Mouse (Mus musculus) embryonic facial prominence, embryonic 12.5 days (tissue): Measurements from ENCODE around the gene Lsg1. TPM values are rescaled to one million over a fixed set of nuclear protein-coding genes. Genes with fewer than 3 reads are reported as not detected.
A peak's percentile ranks its signal among the peaks of the same experiment; 100 is the strongest.

ENCODE experiments used
- ATAC-seq: fragments of 200-750 bp; cut with Nextera tagmentation; 2 replicates; pipeline ENCODE4 v1.8.0; 2017; ENCODE audit not compliant: insufficient number of reproducible peaks, insufficient read depth, low FRiP score, low TSS enrichment
- H3K27ac ChIP-seq: fragments of 300-500 bp; sonication (generic); 2 replicates; pipeline ENCODE4 v1.5.1; 2016; ENCODE audit warnings: mild to moderate bottlenecking
- H3K27me3 ChIP-seq: fragments of 300-500 bp; sonication (generic); 2 replicates; pipeline ENCODE4 v1.6.1; 2016; ENCODE audit warnings: mild to moderate bottlenecking, moderate library complexity
- H3K36me3 ChIP-seq: fragments of 300-500 bp; sonication (generic); 2 replicates; pipeline ENCODE4 v1.6.1; 2016; ENCODE audit warnings: mild to moderate bottlenecking
- H3K4me1 ChIP-seq: fragments of 300-500 bp; sonication (generic); 2 replicates; pipeline ENCODE4 v1.6.1; 2016
- H3K4me2 ChIP-seq: fragments of 300-500 bp; sonication (generic); replicated peaks from 2 replicates; pipeline ENCODE4 v1.6.1; 2016; ENCODE audit warnings: mild to moderate bottlenecking, moderate library complexity
- H3K4me3 ChIP-seq: fragments of 300-500 bp; sonication (generic); 2 replicates; pipeline ENCODE4 v1.5.1; 2016; ENCODE audit warnings: mild to moderate bottlenecking
- H3K9ac ChIP-seq: fragments of 300-500 bp; sonication (generic); 2 replicates; pipeline ENCODE4 v1.6.1; 2016; ENCODE audit warnings: mild to moderate bottlenecking, moderate library complexity
- H3K9me3 ChIP-seq: fragments of 300-500 bp; sonication (generic); 2 replicates; pipeline ENCODE4 v1.6.1; 2016; ENCODE audit warnings: mild to moderate bottlenecking, moderate library complexity
- WGBS: fragments of 180-500 bp; shearing (Covaris S2); methylation state at CpG from one replicate; pipeline ENCODE4 v1.1.7; 2016; 5-methylcytosine and 5-hydroxymethylcytosine counted together
- polyA plus RNA-seq: library from polyadenylated mRNA; unstranded; fragments of >200 nt; fragmentation: Nextera tagmentation; extraction: Ambion mirVana; gene quantifications from 2 replicates; pipeline ENCODE4 v1.2.1, GENCODE M21; 2016

The Lsg1 gene
- polyA plus RNA-seq, 1 experiment from 2014 or later, result 73.8 TPM

DNA sequence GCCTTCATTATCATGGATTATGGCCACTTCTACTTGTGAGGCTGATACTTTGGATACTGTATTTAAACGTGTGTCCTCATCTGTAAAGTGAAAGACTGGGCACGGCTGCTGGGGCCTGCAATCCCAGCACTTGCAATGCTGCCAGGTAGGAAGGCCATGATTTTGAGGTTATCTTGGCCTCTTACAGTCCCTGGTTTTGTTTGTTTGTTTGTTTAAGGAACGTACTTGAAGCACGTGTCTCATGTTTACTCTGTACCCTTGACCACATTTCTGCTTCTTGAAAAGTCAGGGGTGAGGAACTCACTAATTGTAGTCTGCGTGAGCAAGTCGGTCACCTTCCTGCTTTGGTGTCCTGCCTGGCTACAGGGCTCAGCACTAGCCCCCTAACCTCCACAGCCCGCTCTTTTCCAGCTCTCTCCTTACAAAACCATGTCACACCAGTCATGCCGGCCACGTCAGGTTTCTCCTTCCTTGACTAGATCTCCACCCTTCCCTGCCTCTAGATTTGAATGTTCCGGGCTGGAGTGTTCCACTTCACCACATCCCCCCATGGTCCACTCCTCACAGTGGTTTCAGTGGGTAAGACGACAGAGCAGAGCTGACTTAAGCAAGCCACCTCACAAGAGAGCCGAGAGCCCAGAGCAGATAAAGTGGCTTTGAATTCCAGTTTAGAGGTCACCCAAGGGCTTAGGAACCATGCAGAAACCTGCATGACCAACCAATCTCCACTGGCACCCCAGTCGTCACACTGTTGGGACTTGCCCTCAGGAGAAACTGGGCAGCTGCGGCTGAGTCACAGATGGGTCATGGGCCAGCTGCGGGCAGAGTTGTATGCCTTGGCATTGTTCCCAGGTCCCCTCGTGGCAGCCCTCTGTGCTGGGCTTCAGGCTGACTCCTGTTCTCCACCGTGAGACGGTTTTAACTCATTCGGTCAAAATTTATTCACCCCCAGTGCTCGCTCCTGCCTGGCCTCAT is 74.1 kb downstream of the Lsg1 start:
- no peak overlapping the region for H3K27ac ChIP-seq

DNA sequence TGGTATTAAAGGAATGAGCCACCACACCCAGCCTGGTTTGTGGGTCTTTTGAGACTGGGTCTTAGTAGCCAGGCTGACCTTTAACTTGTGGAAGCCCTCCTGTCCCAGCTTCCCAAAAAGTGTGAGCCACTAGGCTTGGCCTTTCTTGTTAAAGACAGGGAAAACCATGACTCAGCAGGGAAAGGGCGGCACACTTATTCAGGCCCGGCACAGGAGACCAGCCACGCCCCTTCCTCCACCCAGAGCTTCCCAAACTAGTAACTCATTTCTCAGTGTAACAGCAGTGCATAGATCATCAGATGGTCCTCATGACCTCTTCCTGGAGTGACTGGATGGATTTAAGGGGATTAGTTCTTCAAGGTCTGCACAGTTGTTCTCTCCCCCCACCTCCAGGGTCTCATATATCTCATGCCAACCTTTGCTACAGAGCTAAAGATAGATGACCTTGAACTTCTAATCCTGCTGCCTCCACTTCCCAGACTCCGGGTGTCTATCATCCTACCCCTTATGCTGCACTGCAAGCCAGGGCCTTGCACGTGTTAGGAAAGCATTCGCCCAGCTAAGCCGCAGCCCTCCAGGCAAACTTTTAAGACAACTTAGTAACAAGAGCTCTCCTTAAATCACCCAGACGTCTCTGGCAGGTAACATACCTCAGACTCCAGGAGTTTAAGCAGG is 74.9 kb downstream of the Lsg1 start:
- no peaks in the 10 kb centered on the region for H3K27me3 ChIP-seq
- 0 out of 2 replicates have a peak, but pooled peaks cover 9% of the 10 kb centered on the region for H3K36me3 ChIP-seq
- no peak overlapping the region for H3K4me3 ChIP-seq
- WGBS, result 43% methylated on average over 8 of the region's 8 CpGs
- ATAC-seq, result peak; percentile 37; the same call in 1 of the 2 replicates
- H3K4me2 ChIP-seq, result no peak overlapping the region
- peaks cover 21% of the 10 kb centered on the region for H3K4me1 ChIP-seq
- H3K9ac ChIP-seq, result no peak overlapping the region
- 0 out of 2 replicates have a peak, but pooled peaks cover 3% of the 10 kb centered on the region for H3K9me3 ChIP-seq
- H3K27ac ChIP-seq, result no peak overlapping the region

More for the DNA sequence above, 74.1 kb downstream of the Lsg1 start:
- 0 out of 2 replicates have a peak, but pooled peaks cover 9% of the 10 kb centered on the region for H3K36me3 ChIP-seq
- H3K4me1 ChIP-seq, result peaks cover 21% of the 10 kb centered on the region
- 0 out of 2 replicates have a peak, but pooled peaks cover 3% of the 10 kb centered on the region for H3K9me3 ChIP-seq
- H3K27me3 ChIP-seq, result no peaks in the 10 kb centered on the region
- no peak overlapping the region for H3K9ac ChIP-seq
- ATAC-seq, result no peak
- WGBS, result 73% methylated on average over 20 of the region's 20 CpGs
- no peak overlapping the region for H3K4me2 ChIP-seq
- H3K4me3 ChIP-seq, result no peak overlapping the region

DNA sequence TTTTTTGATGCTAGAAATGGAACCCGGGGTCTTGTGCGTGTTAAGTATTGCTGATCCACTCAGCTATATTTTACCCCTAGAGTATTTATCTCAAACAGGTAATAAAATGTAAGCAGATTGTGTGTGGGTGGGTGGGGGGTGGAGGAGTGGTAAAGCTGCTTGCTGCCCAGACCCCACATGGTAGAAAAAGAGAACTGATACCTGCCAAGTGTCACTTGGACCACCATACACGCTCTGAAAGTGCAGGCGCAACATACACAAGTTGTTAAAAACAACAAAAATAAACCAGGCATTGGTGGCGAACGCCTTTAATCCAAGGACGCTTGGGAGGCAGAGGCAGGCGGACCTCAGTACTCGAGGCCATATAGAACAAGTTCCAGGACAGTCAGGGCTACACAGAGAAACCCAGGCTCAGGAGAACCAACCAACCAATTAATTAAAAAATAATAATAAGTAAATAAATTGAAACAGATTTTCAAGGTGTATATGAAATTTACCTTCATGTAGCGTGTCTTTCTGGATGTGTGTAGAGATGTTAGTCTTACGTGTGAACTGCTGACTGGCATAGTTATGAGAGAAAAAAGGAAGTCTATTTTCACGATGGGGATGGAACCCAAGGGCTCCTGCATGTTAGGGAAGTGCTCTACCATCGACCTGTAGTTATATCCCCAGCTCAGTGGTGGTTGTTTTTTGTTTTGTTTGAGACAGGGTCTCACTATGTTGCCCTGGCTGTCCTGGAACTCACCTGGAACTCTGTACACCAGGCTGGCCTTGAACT is 75.6 kb downstream of the Lsg1 start:
- ATAC-seq, result no peak
- peak overlapping the region; percentile 61 for H3K4me3 ChIP-seq
- no peak overlapping the region for H3K27ac ChIP-seq
- H3K9ac ChIP-seq, result no peak overlapping the region
- H3K9me3 ChIP-seq, result 0 out of 2 replicates have a peak, but pooled peaks cover 3% of the 10 kb centered on the region
- peak overlapping the region; percentile 59 for H3K4me2 ChIP-seq
- WGBS, result 80% methylated on average over 13 of the region's 13 CpGs
- H3K27me3 ChIP-seq, result no peaks in the 10 kb centered on the region
- H3K36me3 ChIP-seq, result 0 out of 2 replicates have a peak, but pooled peaks cover 9% of the 10 kb centered on the region
- H3K4me1 ChIP-seq, result peaks cover 21% of the 10 kb centered on the region

DNA sequence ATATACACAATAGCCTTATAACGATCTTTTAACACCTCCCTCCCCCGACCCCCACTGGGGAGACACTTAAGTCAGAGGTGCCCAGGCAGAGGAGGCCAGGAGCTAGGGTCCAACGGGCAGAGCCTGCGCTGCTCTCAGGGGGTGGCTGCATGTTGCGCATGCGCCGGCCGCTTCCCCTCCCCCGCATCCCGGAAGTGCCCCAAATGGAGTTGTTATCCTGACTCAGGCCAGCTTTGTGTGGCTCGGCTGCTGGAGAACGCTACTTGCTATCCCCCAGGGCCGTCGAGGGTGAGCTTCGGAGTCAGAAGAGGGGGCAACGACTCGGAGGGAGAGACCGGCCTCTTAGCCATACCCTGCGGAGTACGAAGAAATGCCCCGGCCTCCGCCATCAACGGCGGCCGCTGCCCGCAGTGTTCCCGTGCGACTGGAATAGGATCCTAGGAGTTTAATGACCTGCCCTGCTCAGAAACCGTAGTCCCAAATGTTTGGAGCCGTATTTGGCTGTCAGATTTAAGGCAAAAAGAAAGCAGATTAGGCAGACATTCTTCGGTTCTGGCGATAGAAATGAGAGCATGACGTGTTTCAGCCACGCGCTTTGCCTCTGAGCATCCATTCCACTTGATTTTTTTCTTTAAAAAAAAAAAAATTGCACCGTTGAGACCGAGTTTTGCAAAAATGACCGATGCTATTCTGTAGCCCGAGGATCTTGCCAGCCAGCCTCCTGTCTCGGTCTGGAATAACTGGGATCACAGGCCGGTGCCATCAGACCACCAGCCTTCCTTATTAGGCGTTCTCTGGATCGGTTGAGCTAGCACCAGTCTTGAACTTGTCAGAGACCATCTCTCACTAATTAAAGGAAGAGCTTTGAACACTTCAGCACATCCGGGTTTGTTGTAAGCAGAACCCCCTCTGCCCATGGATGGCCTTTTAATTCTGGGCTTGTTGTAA is 76.6 kb downstream of the Lsg1 start:
- H3K9ac ChIP-seq, result peak overlapping the region; percentile 67
- H3K4me3 ChIP-seq, result peak overlapping the region; percentile 61
- H3K36me3 ChIP-seq, result 0 out of 2 replicates have a peak, but pooled peaks cover 7% of the 10 kb centered on the region
- H3K27ac ChIP-seq, result peak overlapping the region; percentile 88
- H3K27me3 ChIP-seq, result no peaks in the 10 kb centered on the region
- peak overlapping the region; percentile 59 for H3K4me2 ChIP-seq
- H3K4me1 ChIP-seq, result peaks cover 21% of the 10 kb centered on the region
- 3% methylated on average over 44 of the region's 44 CpGs for WGBS
- H3K9me3 ChIP-seq, result 0 out of 2 replicates have a peak, but pooled peaks cover 3% of the 10 kb centered on the region
- ATAC-seq, result peak; percentile 77

Other genes starting within 250 kb of the Lsg1 start
- gene Atp13a3, start 181.6 kb downstream of the Lsg1 start, polyA plus RNA-seq, result 13.1 and 15.2 TPM in 2 replicates
- 39.5 and 41.4 TPM in 2 replicates for gene Tmem44, start 36.8 kb downstream of the Lsg1 start, polyA plus RNA-seq
- gene Fam43a, start 12.1 kb upstream of the Lsg1 start, polyA plus RNA-seq, result 20.2 and 23.4 TPM in 2 replicates